Comparison of ENCODE assay signal across 30 mouse cellular contexts in genomic region chr7:125599373-125599973, GRCm38 (mm10). TPM values are rescaled to one million over a fixed set of nuclear protein-coding genes. Genes with fewer than 3 reads are reported as not detected.
A peak's percentile ranks its signal among the peaks of the same experiment; 100 is the strongest.
DNase-seq lines count a peak whose midpoint lies in the region; ATAC-seq and TF ChIP-seq lines count a peak whose summit lies in the region.
"Had no signal": no experiment of that assay in that cellular context is flagged by ENCODE, and none has a peak within 500 bp of the region (broad histone marks: within the 10 kb centered on the region; RNA-seq: fewer than 3 reads in every experiment).

No protein-coding gene starts in this region.

- no peak overlapping the region for H3K4me2 ChIP-seq in intestine, postnatal 0 days (replicated peaks; ENCODE audit: low read depth)
- H3K4me2 ChIP-seq: embryonic facial prominence, embryonic 12.5 days; forebrain, embryonic 15.5 days; heart, embryonic 13.5 days; liver, embryonic 15.5 days; lung, embryonic 15.5 days; neural tube, embryonic 15.5 days had no signal

- TF ChIP-seq CTCF in intestine, postnatal 0 days (IDR thresholded peaks at IDR 0.05; ENCODE audit: low read depth) = no peak

- peak; percentile 81 for DNase-seq in heart, adult 11 months
- DNase-seq in heart, postnatal 4 days = no peak
- DNase-seq in spleen, postnatal 36 days (ENCODE audit: low spot score in 2 of 2) = peak; percentile 65 to 70
- DNase-seq in spleen, postnatal 10 days (ENCODE audit: low spot score in 2 of 2) = no peak
- no peak for DNase-seq in thymus, adult 18-20 months
- DNase-seq: adrenal gland, postnatal 25 days; cerebellum, adult 9-10 months; cerebellum, postnatal 36 days; embryo, embryonic 11 days; gastrocnemius, adult 2 months; gastrocnemius, postnatal 36 days; heart, postnatal 10 days; kidney, adult 2 months; kidney, postnatal 36 days; left cerebral cortex, postnatal 4 days; midbrain, embryonic 14.5 days; right cerebral cortex, adult 18-20 months; right cerebral cortex, postnatal 4 days had no signal

- peak; percentile 39 to 51; a peak in 3 of 4 replicates for ATAC-seq in hematopoietic stem cell, adult 5-6 weeks (replicated peaks in 1 of 2; ENCODE audit: insufficient read depth in 1 of 2, low FRiP score in 2 of 2, low TSS enrichment in 1 of 2, low read depth in 1 of 2, poor library complexity in 2 of 2, severe bottlenecking in 2 of 2)
- ATAC-seq in monocyte, adult 5-6 weeks (replicated peaks; ENCODE audit: insufficient number of reproducible peaks, low FRiP score, low TSS enrichment, poor library complexity, severe bottlenecking) = no peak
- no peak for ATAC-seq in intestine, postnatal 0 days
- ATAC-seq: forebrain, embryonic 15.5 days; hindbrain, embryonic 16.5 days had no signal

- H3K27me3 ChIP-seq in intestine, postnatal 0 days (replicated peaks; ENCODE audit: control insufficient read depth, insufficient read depth, low read length) = no peaks in the 10 kb centered on the region
- H3K27me3 ChIP-seq: embryonic facial prominence, embryonic 12.5 days; forebrain, embryonic 15.5 days; heart, embryonic 13.5 days; lung, embryonic 15.5 days; neural tube, embryonic 15.5 days had no signal

- H3K4me1 ChIP-seq in intestine, postnatal 0 days (replicated peaks; ENCODE audit: control insufficient read depth, insufficient read depth, low read length) = no peaks in the 10 kb centered on the region
- H3K4me1 ChIP-seq: embryonic facial prominence, embryonic 12.5 days; forebrain, embryonic 15.5 days; neural tube, embryonic 15.5 days had no signal

- 50% methylated on average over 4 of the region's 4 CpGs for WGBS in intestine, postnatal 0 days

- H3K36me3 ChIP-seq in intestine, postnatal 0 days (ENCODE audit: control insufficient read depth, insufficient read depth) = no peaks in the 10 kb centered on the region
- H3K36me3 ChIP-seq: embryonic facial prominence, embryonic 12.5 days; forebrain, embryonic 15.5 days; heart, embryonic 13.5 days; liver, embryonic 15.5 days; lung, embryonic 15.5 days; neural tube, embryonic 15.5 days had no signal

- H3K9me3 ChIP-seq in intestine, postnatal 0 days (ENCODE audit: control insufficient read depth) = no peaks in the 10 kb centered on the region
- H3K9me3 ChIP-seq: embryonic facial prominence, embryonic 12.5 days; forebrain, embryonic 15.5 days; heart, embryonic 13.5 days; liver, embryonic 15.5 days; lung, embryonic 15.5 days; neural tube, embryonic 15.5 days had no signal

- no peak overlapping the region for H3K4me3 ChIP-seq in intestine, postnatal 0 days (ENCODE audit: low read depth, low read length)
- H3K4me3 ChIP-seq: embryonic facial prominence, embryonic 12.5 days; forebrain, embryonic 15.5 days; gastrocnemius, adult 2 months; heart, embryonic 13.5 days; layer of hippocampus, adult 2 months; liver, embryonic 15.5 days; lung, embryonic 15.5 days; neural tube, embryonic 15.5 days had no signal

- H3K9ac ChIP-seq in intestine, postnatal 0 days (ENCODE audit: low read depth, low read length) = no peak overlapping the region
- H3K9ac ChIP-seq: embryonic facial prominence, embryonic 12.5 days; forebrain, embryonic 15.5 days; heart, embryonic 13.5 days; liver, embryonic 15.5 days; lung, embryonic 15.5 days; neural tube, embryonic 15.5 days had no signal

- H3K27ac ChIP-seq in intestine, postnatal 0 days (ENCODE audit: low read depth, low read length) = no peak overlapping the region
- H3K27ac ChIP-seq: embryonic facial prominence, embryonic 12.5 days; forebrain, embryonic 15.5 days; gastrocnemius, adult 2 months; heart, embryonic 13.5 days; layer of hippocampus, adult 2 months; liver, embryonic 15.5 days; lung, embryonic 15.5 days; neural tube, embryonic 15.5 days; stomach, postnatal 0 days had no signal

RNA-seq across cellular contexts. Expression of gene Il21r, which starts 3.8 kb away (rescaled TPM):
- under 1 TPM; 0.50 to 0.69 TPM for total RNA-seq in heart, postnatal 4 days (2021)
- 10.3 and 18.1 TPM in 2 replicates for total RNA-seq in hematopoietic stem cell, adult 5-6 weeks (2017)
- 15.2 to 17.8 TPM (median 15.8 TPM) in 3 replicates for total RNA-seq in monocyte, adult 5-6 weeks (2017)
- polyA plus RNA-seq in intestine, postnatal 0 days (2015; fragmentation: Nextera tagmentation; extraction: Ambion mirVana) = 0.08 and 0.09 TPM in 2 replicates
- total RNA-seq: gastrocnemius, adult 2 months had no signal

RNA-seq across cellular contexts. Expression of gene Il4ra, which starts 47.6 kb away (rescaled TPM):
- 10 to 100 TPM; 22.2 to 23.7 TPM for total RNA-seq in heart, postnatal 4 days (2021)
- total RNA-seq in hematopoietic stem cell, adult 5-6 weeks (2017) = 39.3 and 41.8 TPM in 2 replicates
- 57.3 to 65.3 TPM (median 57.6 TPM) in 3 replicates for total RNA-seq in monocyte, adult 5-6 weeks (2017)
- polyA plus RNA-seq in intestine, postnatal 0 days (2015; fragmentation: Nextera tagmentation; extraction: Ambion mirVana) = 32.3 and 35.0 TPM in 2 replicates

Comparison
In these comparisons a context has a peak if more than half of its experiments do, and no peak if none do; other contexts are left out.
1. DNase-seq: peak in heart, adult 11 months (single experiment) and spleen, postnatal 36 days (2 of 2); none in heart, postnatal 4 days (single experiment), spleen, postnatal 10 days (0 of 2) and thymus, adult 18-20 months (0 of 2).
2. ATAC-seq: peak in hematopoietic stem cell, adult 5-6 weeks (2 of 2); none in monocyte, adult 5-6 weeks (single experiment) and intestine, postnatal 0 days (single experiment).